Mouse (Mus musculus): ENCODE data around the gene Gucy2c. TPM values are rescaled to one million over a fixed set of nuclear protein-coding genes. Genes with fewer than 3 reads are reported as not detected.
A peak's percentile ranks its signal among the peaks of the same experiment; 100 is the strongest.

Gene Gucy2c
- total RNA-seq (2014; rRNA removed) = 0.50 and 0.52 TPM in 2 replicates
- polyA plus RNA-seq (2015; fragmentation: Nextera tagmentation; extraction: Ambion mirVana) = 0.28 and 0.45 TPM in 2 replicates

GRCm38 (mm10) chr6:136781377-136781986, at the start of gene Gucy2c:
Gene Gucy2c, minus strand, starts transcription at chr6:136781765.
- no peak for DNase-seq (ENCODE audit: low spot score)
- Histone ChIP-seq H3K27me3 (ENCODE audit: insufficient read depth, low read length) (no peaks in the 10 kb centered on the region), H3K4me1 (ENCODE audit: insufficient read depth, low read length) (no peaks in the 10 kb centered on the region), H3K9ac (replicated peaks; ENCODE audit: low read length) (no peak within 1 kb of the TSS), H3K4me2 (ENCODE audit: low read depth, low read length) (no peak within 1 kb of the TSS), H3K4me3 (ENCODE audit: low read length) (no peak within 1 kb of the TSS), H3K9me3 (ENCODE audit: low read length) (no peaks in the 10 kb centered on the region), H3K36me3 (ENCODE audit: insufficient read depth, low read length) (no peaks in the 10 kb centered on the region), H3K27ac (no peak within 1 kb of the TSS)
- no peak for TF ChIP-seq CTCF (IDR thresholded peaks at IDR 0.05; ENCODE audit: low read depth)
- WGBS = 84% methylated on average over 20 of the region's 20 CpGs
- ATAC-seq = no peak

GRCm38 (mm10) chr6:136828681-136829080, 47.1 kb upstream of the Gucy2c start:
- ATAC-seq = no peak
- Histone ChIP-seq H3K36me3 (ENCODE audit: insufficient read depth, low read length) (peaks cover 11% of the 10 kb centered on the region; the same call in 1 of the 2 replicates), H3K4me3 (ENCODE audit: low read length) (peak overlapping the region; percentile 94), H3K27me3 (ENCODE audit: insufficient read depth, low read length) (no peaks in the 10 kb centered on the region), H3K27ac (peak overlapping the region; percentile 91), H3K9me3 (ENCODE audit: low read length) (no peaks in the 10 kb centered on the region), H3K4me2 (ENCODE audit: low read depth, low read length) (peak overlapping the region; percentile 65), H3K4me1 (ENCODE audit: insufficient read depth, low read length) (0 out of 2 replicates have a peak, but pooled peaks cover 3% of the 10 kb centered on the region), H3K9ac (replicated peaks; ENCODE audit: low read length) (peak overlapping the region; percentile 45)
- no peak for DNase-seq (ENCODE audit: low spot score)
- WGBS = 31% methylated on average over 4 of the region's 4 CpGs
- TF ChIP-seq CTCF (IDR thresholded peaks at IDR 0.05; ENCODE audit: low read depth) = no peak

GRCm38 (mm10) chr6:136827881-136828561, 46.5 kb upstream of the Gucy2c start, which contains the start of gene Wbp11:
Gene Wbp11, minus strand, starts transcription at chr6:136828233.
- no peaks in the 10 kb centered on the region for H3K9me3 ChIP-seq (ENCODE audit: low read length)
- H3K4me3 ChIP-seq (ENCODE audit: low read length) = peak within 1 kb of the TSS; percentile 94
- WGBS = under 1% methylated on average over 45 of the region's 45 CpGs
- peak within 1 kb of the TSS; percentile 65 for H3K4me2 ChIP-seq (ENCODE audit: low read depth, low read length)
- peak; percentile 48 for TF ChIP-seq CTCF (IDR thresholded peaks at IDR 0.05; ENCODE audit: low read depth)
- H3K9ac ChIP-seq (replicated peaks; ENCODE audit: low read length) = peak within 1 kb of the TSS; percentile 95
- H3K4me1 ChIP-seq (ENCODE audit: insufficient read depth, low read length) = 0 out of 2 replicates have a peak, but pooled peaks cover 3% of the 10 kb centered on the region
- H3K36me3 ChIP-seq (ENCODE audit: insufficient read depth, low read length) = peaks cover 11% of the 10 kb centered on the region; the same call in 1 of the 2 replicates
- peak; percentile 98 for DNase-seq (ENCODE audit: low spot score)
- H3K27me3 ChIP-seq (ENCODE audit: insufficient read depth, low read length) = no peaks in the 10 kb centered on the region
- ATAC-seq = peak; percentile 100
- H3K27ac ChIP-seq = peak within 1 kb of the TSS; percentile 91

- H3K4me2 ChIP-seq (ENCODE audit: low read depth, low read length) = peak within 1 kb of the TSS; percentile 65
- 0% methylated on average over 34 of the region's 34 CpGs for WGBS
- no peak for TF ChIP-seq CTCF (IDR thresholded peaks at IDR 0.05; ENCODE audit: low read depth)
- peak; percentile 18 for ATAC-seq
- H3K36me3 ChIP-seq (ENCODE audit: insufficient read depth, low read length) = peaks cover 11% of the 10 kb centered on the region; the same call in 1 of the 2 replicates
- H3K27me3 ChIP-seq (ENCODE audit: insufficient read depth, low read length) = no peaks in the 10 kb centered on the region
- 0 out of 2 replicates have a peak, but pooled peaks cover 3% of the 10 kb centered on the region for H3K4me1 ChIP-seq (ENCODE audit: insufficient read depth, low read length)
- H3K27ac ChIP-seq = peak within 1 kb of the TSS; percentile 91
- no peak for DNase-seq (ENCODE audit: low spot score)
- peak within 1 kb of the TSS; percentile 94 for H3K4me3 ChIP-seq (ENCODE audit: low read length)
- peak within 1 kb of the TSS; percentile 95 for H3K9ac ChIP-seq (replicated peaks; ENCODE audit: low read length)
- H3K9me3 ChIP-seq (ENCODE audit: low read length) = no peaks in the 10 kb centered on the region
Observed at GRCm38 (mm10) chr6:136827516-136827880, 45.9 kb upstream of the Gucy2c start, which contains the start of gene BC049715. Gene BC049715, plus strand, starts transcription at chr6:136827626.

- Histone ChIP-seq H3K27me3 (ENCODE audit: insufficient read depth, low read length) (no peaks in the 10 kb centered on the region), H3K9me3 (ENCODE audit: low read length) (no peaks in the 10 kb centered on the region), H3K4me1 (ENCODE audit: insufficient read depth, low read length) (0 out of 2 replicates have a peak, but pooled peaks cover 3% of the 10 kb centered on the region), H3K9ac (replicated peaks; ENCODE audit: low read length) (peak overlapping the region; percentile 95), H3K36me3 (ENCODE audit: insufficient read depth, low read length) (peaks cover 12% of the 10 kb centered on the region), H3K4me3 (ENCODE audit: low read length) (peak overlapping the region; percentile 94), H3K4me2 (ENCODE audit: low read depth, low read length) (peak overlapping the region; percentile 57), H3K27ac (peak overlapping the region; percentile 88)
- WGBS = 18% methylated on average over 7 of the region's 7 CpGs
- DNase-seq (ENCODE audit: low spot score) = no peak
- no peak for TF ChIP-seq CTCF (IDR thresholded peaks at IDR 0.05; ENCODE audit: low read depth)
- no peak for ATAC-seq
Observed at GRCm38 (mm10) chr6:136827116-136827515, 45.6 kb upstream of the Gucy2c start.

GRCm38 (mm10) chr6:136824987-136825386, 43.4 kb upstream of the Gucy2c start:
- Histone ChIP-seq H3K4me2 (ENCODE audit: low read depth, low read length) (no peak overlapping the region), H3K4me3 (ENCODE audit: low read length) (no peak overlapping the region), H3K27ac (no peak overlapping the region), H3K36me3 (ENCODE audit: insufficient read depth, low read length) (peaks cover 34% of the 10 kb centered on the region), H3K27me3 (ENCODE audit: insufficient read depth, low read length) (no peaks in the 10 kb centered on the region), H3K4me1 (ENCODE audit: insufficient read depth, low read length) (0 out of 2 replicates have a peak, but pooled peaks cover 3% of the 10 kb centered on the region), H3K9ac (replicated peaks; ENCODE audit: low read length) (no peak overlapping the region), H3K9me3 (ENCODE audit: low read length) (no peaks in the 10 kb centered on the region)
- ATAC-seq (no peak), DNase-seq (ENCODE audit: low spot score) (no peak)
- TF ChIP-seq CTCF (IDR thresholded peaks at IDR 0.05; ENCODE audit: low read depth) = no peak
- 95% methylated on average over 8 of the region's 8 CpGs for WGBS
